Mouse (Mus musculus) stomach, embryonic 16.5 days (tissue): ENCODE results near the gene Gm3435. TPM values are rescaled to one million over a fixed set of nuclear protein-coding genes. Genes with fewer than 3 reads are reported as not detected.

Experiments
- ATAC-seq: fragments of 200-750 bp; cut with Nextera tagmentation; 2 replicates; pipeline ENCODE4 v1.8.0; 2017; ENCODE audit warnings: moderate number of reproducible peaks, moderate TSS enrichment; ENCODE audit not compliant: insufficient read depth, low FRiP score
- H3K27ac ChIP-seq: fragments of 300-500 bp; sonication (generic); 2 replicates; pipeline ENCODE4 v1.5.1; 2014; ENCODE audit warnings: low read length
- H3K27me3 ChIP-seq: fragments of 300-500 bp; sonication (generic); 2 replicates; pipeline ENCODE4 v1.6.1; 2014; ENCODE audit warnings: low read length, control low read depth, mixed read lengths; ENCODE audit not compliant: control insufficient read depth, insufficient read depth
- H3K36me3 ChIP-seq: fragments of 300-500 bp; sonication (generic); 2 replicates; pipeline ENCODE4 v1.6.1; 2014; ENCODE audit warnings: low read length; ENCODE audit not compliant: control insufficient read depth, insufficient read depth
- H3K4me1 ChIP-seq: fragments of 300-500 bp; sonication (generic); 2 replicates; pipeline ENCODE4 v1.6.1; 2014; ENCODE audit warnings: low read length, control low read depth, mixed read lengths; ENCODE audit not compliant: control insufficient read depth, insufficient read depth
- H3K4me2 ChIP-seq: fragments of 300-500 bp; sonication (generic); 2 replicates; pipeline ENCODE4 v1.6.1; 2014; ENCODE audit warnings: low read depth, low read length, mixed read lengths
- H3K4me3 ChIP-seq: fragments of 300-500 bp; sonication (generic); replicated peaks from 2 replicates; pipeline ENCODE4 v1.5.1; 2014; ENCODE audit warnings: mild to moderate bottlenecking, low read length
- H3K9ac ChIP-seq: fragments of 300-500 bp; sonication (generic); 2 replicates; pipeline ENCODE4 v1.6.1; 2014; ENCODE audit warnings: low read length
- H3K9me3 ChIP-seq: fragments of 300-500 bp; sonication (generic); replicated peaks from 2 replicates; pipeline ENCODE4 v1.6.1; 2016; ENCODE audit warnings: low read length, control low read depth; ENCODE audit not compliant: control insufficient read depth
- WGBS: fragments of 180-500 bp; shearing (Covaris S2); extraction: QIAGEN DNeasy Blood & Tissue Kit; methylation state at CpG from one replicate; pipeline ENCODE4 v1.1.7; 2014; 5-methylcytosine and 5-hydroxymethylcytosine counted together
- polyA plus RNA-seq: library from polyadenylated mRNA; unstranded; fragments of >200 nt; fragmentation: Nextera tagmentation; extraction: Ambion mirVana; gene quantifications from 2 replicates; pipeline ENCODE4 v1.2.1, GENCODE M21; 2015

Gm3435 gene
- polyA plus RNA-seq, 1 experiment from 2014 or later, result 5.6 TPM

DNA sequence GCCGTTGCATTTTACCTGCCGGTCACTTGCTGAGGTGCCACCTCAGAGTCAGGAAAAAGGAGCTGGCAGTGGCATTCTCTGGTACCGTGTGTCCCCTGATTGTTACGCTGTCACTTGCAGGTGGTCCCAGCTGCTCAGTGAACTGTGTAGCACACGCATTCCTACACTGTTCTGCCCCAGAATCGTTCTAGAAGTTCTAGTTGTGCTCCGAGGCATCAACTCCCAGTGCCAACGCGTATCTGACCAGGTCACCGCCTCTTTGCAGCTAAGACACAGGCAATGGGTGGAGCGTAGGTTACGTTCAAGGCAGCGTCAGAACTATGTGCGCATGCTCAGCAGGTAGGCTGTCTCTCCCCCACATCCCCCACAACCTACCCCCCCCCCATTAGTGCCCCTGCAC, 49.7 kb downstream of the Gm3435 start:
- Histone ChIP-seq H3K27ac (no peak overlapping the region), H3K27me3 (no peaks in the 10 kb centered on the region), H3K36me3 (0 out of 2 replicates have a peak, but pooled peaks cover 4% of the 10 kb centered on the region), H3K4me3 (no peak overlapping the region), H3K9ac (no peak overlapping the region), H3K4me2 (no peak overlapping the region), H3K9me3 (no peaks in the 10 kb centered on the region), H3K4me1 (no peaks in the 10 kb centered on the region)
- 93% methylated on average over 14 of the region's 14 CpGs for WGBS
- no peak for ATAC-seq

DNA sequence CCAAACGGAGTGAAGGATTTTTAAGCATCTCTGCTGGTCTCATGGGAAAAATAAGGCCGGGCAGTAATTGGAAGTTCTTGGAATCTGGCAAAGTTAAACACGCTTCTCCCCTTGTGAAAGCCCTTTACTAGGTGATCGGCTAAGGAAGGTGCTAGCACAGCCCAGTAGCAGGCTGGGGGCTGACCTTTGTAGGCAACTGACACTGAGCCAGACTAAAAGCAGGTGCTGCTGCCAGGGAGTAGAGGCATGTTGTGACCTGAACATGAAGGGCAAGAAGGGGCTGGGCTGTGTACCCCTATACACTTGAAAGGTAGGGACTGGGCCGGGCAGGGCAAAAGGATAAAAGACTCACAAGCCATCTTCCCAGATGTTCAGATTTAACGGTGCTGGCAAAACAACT, 50.4 kb downstream of the Gm3435 start:
- Histone ChIP-seq H3K36me3 (0 out of 2 replicates have a peak, but pooled peaks cover 4% of the 10 kb centered on the region), H3K27me3 (no peaks in the 10 kb centered on the region), H3K4me3 (no peak overlapping the region), H3K9me3 (no peaks in the 10 kb centered on the region), H3K27ac (no peak overlapping the region), H3K4me2 (no peak overlapping the region), H3K4me1 (no peaks in the 10 kb centered on the region), H3K9ac (no peak overlapping the region)
- 89% methylated on average over 6 of the region's 6 CpGs for WGBS
- ATAC-seq, result no peak

DNA sequence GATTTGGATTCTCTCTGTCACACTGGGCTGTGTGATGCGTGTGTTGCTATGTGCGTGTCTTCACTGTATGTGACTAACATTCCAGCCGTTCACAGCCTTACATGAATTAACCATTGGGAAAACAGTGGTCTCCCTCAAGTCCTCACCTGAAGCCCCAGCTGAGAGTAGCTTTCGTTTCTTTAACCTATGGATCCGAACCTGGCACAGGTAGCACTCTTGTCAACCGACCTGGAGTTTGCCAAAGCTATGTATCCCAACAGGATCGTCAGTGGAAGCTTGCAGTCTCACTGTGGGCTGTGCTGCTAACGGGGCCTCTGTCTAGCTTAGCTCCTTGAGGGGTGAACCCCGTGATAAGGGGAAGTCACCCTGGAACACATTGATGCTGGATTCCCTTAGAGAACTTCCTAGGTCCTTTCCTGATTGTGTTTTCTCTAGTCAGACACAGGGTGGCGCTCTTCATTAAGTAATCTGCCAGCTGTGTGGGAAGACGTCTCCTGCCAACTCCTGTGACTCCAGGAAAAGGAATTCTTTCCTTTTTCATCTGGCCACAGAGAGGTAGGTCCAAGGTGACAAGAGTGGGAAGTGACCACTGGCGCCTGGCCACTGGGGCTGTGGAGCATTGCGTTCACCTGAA, 55.5 kb downstream of the Gm3435 start:
- 40% methylated on average over 13 of the region's 13 CpGs for WGBS
- Histone ChIP-seq H3K4me2 (peak overlapping the region; percentile 25; the same call in 1 of the 2 replicates), H3K27me3 (no peaks in the 10 kb centered on the region), H3K27ac (no peak overlapping the region), H3K9ac (no peak overlapping the region), H3K9me3 (no peaks in the 10 kb centered on the region), H3K4me3 (no peak overlapping the region), H3K36me3 (0 out of 2 replicates have a peak, but pooled peaks cover 4% of the 10 kb centered on the region), H3K4me1 (peaks cover 6% of the 10 kb centered on the region; the same call in 1 of the 2 replicates)
- ATAC-seq, result peak; percentile 52

DNA sequence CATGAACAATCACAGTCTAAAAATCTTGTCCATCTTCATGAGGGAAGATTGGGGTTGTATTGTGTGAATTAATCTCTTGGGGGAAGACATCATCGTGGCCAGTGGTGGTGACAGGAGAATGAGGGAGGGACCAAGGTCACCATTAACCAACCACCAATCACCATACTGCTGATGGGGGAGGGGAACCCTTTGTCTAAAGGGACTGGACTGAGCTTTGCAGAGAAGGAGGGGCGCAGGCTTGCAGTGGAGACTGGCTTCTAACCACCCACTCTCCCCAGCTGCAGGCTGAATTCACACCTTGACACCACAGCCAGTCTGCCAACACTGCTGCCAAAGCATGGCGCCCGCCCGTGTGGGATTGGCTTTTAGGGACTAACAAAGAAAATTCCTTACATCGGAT, 56.1 kb downstream of the Gm3435 start:
- H3K36me3 ChIP-seq, result 0 out of 2 replicates have a peak, but pooled peaks cover 4% of the 10 kb centered on the region
- H3K9ac ChIP-seq, result no peak overlapping the region
- no peaks in the 10 kb centered on the region for H3K27me3 ChIP-seq
- peak overlapping the region; percentile 25; the same call in 1 of the 2 replicates for H3K4me2 ChIP-seq
- WGBS, result 45% methylated on average over 6 of the region's 6 CpGs
- H3K4me3 ChIP-seq, result no peak overlapping the region
- H3K4me1 ChIP-seq, result peaks cover 6% of the 10 kb centered on the region; the same call in 1 of the 2 replicates
- no peak overlapping the region for H3K27ac ChIP-seq
- no peaks in the 10 kb centered on the region for H3K9me3 ChIP-seq
- peak; percentile 49; the same call in 1 of the 2 replicates for ATAC-seq

DNA sequence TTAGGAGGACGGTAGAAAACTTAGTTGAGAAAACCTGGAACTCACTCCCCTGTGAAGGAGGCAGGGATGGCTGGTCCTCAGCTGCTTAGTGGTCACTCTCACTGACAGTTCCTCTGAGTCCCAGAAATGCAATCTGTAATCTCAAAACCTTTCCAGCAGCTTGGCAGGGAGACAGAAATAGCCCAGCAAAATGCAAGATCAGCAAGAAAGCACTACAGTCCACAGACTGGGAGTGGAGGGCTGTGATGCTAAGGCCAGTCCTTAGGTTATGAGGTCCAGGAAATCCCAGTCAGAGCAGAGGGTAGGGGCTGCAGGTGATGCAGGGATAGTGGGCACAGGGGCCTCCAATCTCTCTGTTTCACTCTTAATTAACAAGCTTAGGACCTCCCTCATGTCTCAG, 56.9 kb downstream of the Gm3435 start:
- Histone ChIP-seq H3K4me1 (peaks cover 6% of the 10 kb centered on the region; the same call in 1 of the 2 replicates), H3K27ac (no peak overlapping the region)

DNA sequence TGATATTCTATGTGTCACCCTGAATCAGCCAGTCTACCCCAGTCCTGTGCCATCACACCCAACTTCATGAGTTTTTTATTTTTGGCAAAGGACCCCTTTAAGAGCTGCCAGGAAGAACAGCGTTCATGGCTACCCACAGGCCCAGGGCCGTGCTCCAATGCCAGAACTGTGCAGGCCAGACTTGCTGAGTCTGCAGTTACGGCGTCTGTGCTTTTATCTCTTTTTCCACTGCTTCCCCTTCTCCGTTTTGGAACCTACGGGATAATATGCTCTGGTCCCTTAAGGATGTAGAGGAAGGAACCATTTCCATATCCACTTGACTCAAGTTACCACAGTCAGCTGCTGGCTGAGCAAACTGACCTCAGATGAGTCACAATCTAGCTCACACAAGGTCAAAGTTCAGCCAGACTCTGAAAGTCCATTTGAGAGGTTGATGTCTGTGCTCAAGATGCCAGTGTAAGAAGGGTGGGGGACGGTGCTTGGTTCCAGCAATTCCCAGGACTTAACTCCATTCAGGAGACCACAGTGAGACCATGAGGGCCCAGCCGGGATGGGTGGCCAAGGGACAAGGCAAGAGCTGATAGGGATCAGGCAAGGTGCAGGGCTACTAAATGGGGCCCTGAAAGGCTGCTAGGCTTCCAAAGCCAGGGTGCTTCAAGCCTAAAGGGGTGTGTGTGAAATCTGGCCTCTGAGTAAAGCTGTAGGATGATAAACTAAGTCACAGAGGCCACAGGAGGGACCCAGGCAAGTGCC, 58.2 kb downstream of the Gm3435 start:
- 62% methylated on average over 8 of the region's 8 CpGs for WGBS
- Histone ChIP-seq H3K9ac (no peak overlapping the region), H3K4me3 (no peak overlapping the region), H3K9me3 (no peaks in the 10 kb centered on the region), H3K36me3 (no peaks in the 10 kb centered on the region), H3K4me1 (peaks cover 6% of the 10 kb centered on the region; the same call in 1 of the 2 replicates), H3K27ac (no peak overlapping the region), H3K4me2 (no peak overlapping the region), H3K27me3 (no peaks in the 10 kb centered on the region)
- no peak; the same call in 1 of the 2 replicates for ATAC-seq

More for the DNA sequence above, 56.9 kb downstream of the Gm3435 start:
- Histone ChIP-seq H3K9me3 (no peaks in the 10 kb centered on the region), H3K36me3 (0 out of 2 replicates have a peak, but pooled peaks cover 4% of the 10 kb centered on the region), H3K4me2 (no peak overlapping the region), H3K27me3 (no peaks in the 10 kb centered on the region), H3K4me3 (no peak overlapping the region), H3K9ac (no peak overlapping the region)
- 75% methylated on average over 1 of the region's 1 CpGs for WGBS
- ATAC-seq, result no peak

DNA sequence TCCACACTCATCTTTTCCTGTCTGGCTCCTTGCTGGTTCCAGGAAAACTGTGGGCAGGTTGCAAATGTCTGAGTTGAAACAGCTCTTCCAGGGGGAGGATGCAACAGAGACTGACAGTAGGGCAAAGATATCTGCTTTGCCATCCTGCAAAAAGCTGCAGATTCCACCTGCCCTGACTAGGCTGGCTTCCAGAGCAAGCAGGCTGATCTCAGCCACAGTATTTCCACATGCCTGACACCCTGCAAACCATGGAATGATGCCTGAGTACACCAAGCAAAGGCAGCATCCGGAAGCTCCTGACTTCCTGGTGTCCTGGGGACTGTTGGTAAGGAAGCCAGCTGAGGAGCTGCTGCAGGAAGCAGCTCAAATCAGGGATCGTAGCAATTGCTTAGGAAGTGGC, 59.1 kb downstream of the Gm3435 start:
- H3K4me2 ChIP-seq, result no peak overlapping the region
- 53% methylated on average over 2 of the region's 2 CpGs for WGBS
- H3K4me3 ChIP-seq, result no peak overlapping the region
- H3K9me3 ChIP-seq, result no peaks in the 10 kb centered on the region
- ATAC-seq, result no peak
- H3K4me1 ChIP-seq, result peaks cover 6% of the 10 kb centered on the region; the same call in 1 of the 2 replicates
- no peaks in the 10 kb centered on the region for H3K27me3 ChIP-seq
- no peak overlapping the region for H3K9ac ChIP-seq
- no peak overlapping the region for H3K27ac ChIP-seq
- H3K36me3 ChIP-seq, result no peaks in the 10 kb centered on the region
